ENCODE assay signal across 1 mouse cellular context in the genomic region with DNA sequence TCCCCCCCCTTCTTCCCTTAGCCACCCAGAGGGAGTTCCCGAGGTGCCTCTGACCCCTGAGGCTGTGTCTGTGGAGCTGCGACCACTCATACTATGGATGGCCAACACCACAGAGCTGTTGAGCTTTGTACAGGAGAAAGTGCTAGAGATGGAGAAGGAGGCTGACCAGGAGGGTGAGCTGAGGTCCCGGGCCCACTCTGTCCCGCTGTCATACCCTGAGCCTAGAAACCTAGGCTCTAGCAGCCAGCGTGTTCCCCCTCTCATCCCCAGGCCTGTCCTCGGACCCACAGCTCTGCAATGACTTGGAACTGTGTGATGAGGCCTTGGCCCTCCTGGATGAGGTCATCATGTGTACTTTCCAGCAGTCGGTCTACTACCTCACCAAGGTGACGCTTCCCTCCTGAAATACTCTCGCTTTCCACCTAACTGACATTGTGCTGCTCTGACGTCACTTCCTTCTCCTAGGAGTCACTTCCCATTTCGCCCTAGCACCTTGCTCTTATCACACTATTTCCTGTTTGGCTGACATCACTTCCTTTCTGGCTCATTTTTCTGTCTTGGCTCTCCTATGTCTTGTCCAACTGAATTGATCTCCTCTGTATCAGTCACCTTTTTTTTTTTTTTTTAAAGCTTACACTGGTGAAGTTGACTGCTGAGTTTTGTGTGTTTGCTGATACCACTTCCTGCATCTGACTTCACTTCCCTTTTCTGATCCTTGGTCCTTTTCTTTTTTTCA.
TF ChIP-seq lines count a peak whose summit lies in the region.

No protein-coding gene starts in this region.

TF ChIP-seq in CH12.LX, 34 proteins besides CTCF, POLR2A, EP300 and RAD21 (continued from another document):
- TF ChIP-seq IRF4 (IDR thresholded peaks at IDR 0.05; ENCODE audit: low read depth, low read length) (peak; percentile 60), POLR2AphosphoS2 (IDR thresholded peaks at IDR 0.05; ENCODE audit: low read depth, low read length) (no peak), GABPA (IDR thresholded peaks at IDR 0.05; ENCODE audit: insufficient replicate concordance, low read depth, low read length) (peak; percentile 53; the same call in 1 of the 2 replicates), ELF1 (IDR thresholded peaks at IDR 0.05; ENCODE audit: low read depth, low read length) (peak; percentile 66), MEF2A (IDR thresholded peaks at IDR 0.05; ENCODE audit: borderline replicate concordance, low read depth, low read length) (peak; percentile 79), TCF12 (IDR thresholded peaks at IDR 0.05; ENCODE audit: low read depth, low read length) (0 out of 2 replicates have a peak, but pooled peaks have one; percentile 13), NELFE (IDR thresholded peaks at IDR 0.05; ENCODE audit: low read depth, low read length) (no peak), MAFK (IDR thresholded peaks at IDR 0.05; ENCODE audit: insufficient replicate concordance, low read length) (no peak), ZNF384 (IDR thresholded peaks at IDR 0.05; ENCODE audit: low read depth, low read length) (peak; percentile 64), MAZ (IDR thresholded peaks at IDR 0.05; ENCODE audit: low read depth, low read length) (no peak), SMC3 (IDR thresholded peaks at IDR 0.05; ENCODE audit: low read depth, low read length) (no peak), KAT2A (IDR thresholded peaks at IDR 0.05; ENCODE audit: insufficient replicate concordance, low read length) (no peak), JUND (conservative IDR thresholded peaks at IDR 0.05; ENCODE audit: low read depth, low read length) (peak; percentile 80), SIN3A (IDR thresholded peaks at IDR 0.05; ENCODE audit: low read length) (no peak), NRF1 (IDR thresholded peaks at IDR 0.05; ENCODE audit: low read depth, low read length) (no peak), CHD2 (IDR thresholded peaks at IDR 0.05; ENCODE audit: low read length) (no peak), USF1 (IDR thresholded peaks at IDR 0.05; ENCODE audit: low read depth, low read length) (no peak), E2F4 (IDR thresholded peaks at IDR 0.05; ENCODE audit: insufficient replicate concordance, low read depth, low read length) (0 out of 2 replicates have a peak, but pooled peaks have one; percentile 46), RCOR1 (conservative IDR thresholded peaks at IDR 0.05; ENCODE audit: low read depth, low read length) (no peak), MAX (IDR thresholded peaks at IDR 0.05; ENCODE audit: low read length) (no peak), BHLHE40 (IDR thresholded peaks at IDR 0.05; ENCODE audit: low read depth, low read length) (no peak), USF2 (conservative IDR thresholded peaks at IDR 0.05; ENCODE audit: low read depth, low read length) (no peak), MYC (IDR thresholded peaks at IDR 0.05; ENCODE audit: low read depth, low read length) (0 out of 2 replicates have a peak, but pooled peaks have one; percentile 34)
